Mouse (Mus musculus): Measurements from ENCODE around the gene Rab3b. TPM values are rescaled to one million over a fixed set of nuclear protein-coding genes. Genes with fewer than 3 reads are reported as not detected.

The Rab3b gene
- total and polyA plus RNA-seq, 3 experiments = 0.11 TPM; not detected in 2

DNA sequence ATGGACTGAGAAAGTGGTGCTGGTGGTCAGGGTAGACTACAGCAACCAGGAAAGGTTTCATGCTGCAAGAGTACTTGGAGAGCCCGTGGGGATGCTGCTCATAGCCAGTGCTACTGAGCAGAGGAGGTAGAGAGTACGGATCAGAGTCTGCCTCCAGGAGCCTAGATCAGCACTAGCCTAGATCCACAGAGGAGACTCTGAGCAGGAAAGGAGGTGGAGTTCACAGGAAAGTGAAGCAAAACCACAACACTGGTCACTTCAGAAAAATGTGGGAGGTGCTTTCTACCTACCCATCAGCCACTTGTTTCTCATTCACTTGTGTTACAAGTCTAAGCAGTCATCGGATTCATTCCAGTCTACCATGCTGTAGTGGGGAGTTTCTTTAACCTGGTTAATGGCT lies 80.8 kb downstream of the Rab3b start:
- DNase-seq (ENCODE audit: low read depth, low spot score) = no peak
- TF ChIP-seq USF1 (IDR thresholded peaks at IDR 0.05; ENCODE audit: low read depth, low read length) = no peak
- TF ChIP-seq CHD1 (IDR thresholded peaks at IDR 0.05; ENCODE audit: low read depth, low read length) = no peak
- no peak for TF ChIP-seq GATA1 (IDR thresholded peaks at IDR 0.05; ENCODE audit: low read depth, low read length)
- no peak for TF ChIP-seq JUND (IDR thresholded peaks at IDR 0.05; ENCODE audit: low read depth, low read length)
- TF ChIP-seq RCOR1 (IDR thresholded peaks at IDR 0.05; ENCODE audit: low read depth, low read length) = no peak
- TF ChIP-seq ZNF384 (IDR thresholded peaks at IDR 0.05; ENCODE audit: low read depth, low read length) = no peak
- no peak for TF ChIP-seq MAFK (IDR thresholded peaks at IDR 0.05; ENCODE audit: borderline replicate concordance, low read depth, low read length)
- no peak for TF ChIP-seq ETS1 (IDR thresholded peaks at IDR 0.05; ENCODE audit: low read depth, low read length)
- TF ChIP-seq POLR2A (IDR thresholded peaks at IDR 0.05; ENCODE audit: control insufficient read depth in 1 of 2, insufficient read depth in 1 of 2, low read depth in 1 of 2, low read length in 2 of 2, poor library complexity in 1 of 2) = no peak
- no peak for TF ChIP-seq TCF12 (IDR thresholded peaks at IDR 0.05; ENCODE audit: low read depth, low read length)
- no peak for TF ChIP-seq KAT2A (conservative IDR thresholded peaks at IDR 0.05; ENCODE audit: low read depth, low read length)
- TF ChIP-seq GABPA (IDR thresholded peaks at IDR 0.05; ENCODE audit: low read depth, low read length) = no peak
- TF ChIP-seq TBP (IDR thresholded peaks at IDR 0.05; ENCODE audit: low read depth, low read length) = no peak
- TF ChIP-seq E2F4 (IDR thresholded peaks at IDR 0.05; ENCODE audit: borderline replicate concordance, low read depth, low read length) = no peak
- TF ChIP-seq MXI1 (IDR thresholded peaks at IDR 0.05; ENCODE audit: low read depth, low read length) = no peak
- TF ChIP-seq ELF1 (IDR thresholded peaks at IDR 0.05; ENCODE audit: low read depth, low read length) = no peak
- TF ChIP-seq ZMIZ1 (IDR thresholded peaks at IDR 0.05; ENCODE audit: low read depth, low read length) = no peak
- H3K27ac ChIP-seq (ENCODE audit: control insufficient read depth, low read depth, low read length) = no peak overlapping the region
- no peaks in the 10 kb centered on the region for H3K9me3 ChIP-seq (replicated peaks; ENCODE audit: insufficient read depth, low read length)
- no peaks in the 10 kb centered on the region for H3K79me2 ChIP-seq (ENCODE audit: control insufficient read depth, insufficient read depth, low read length, poor library complexity)
- H3K4me3 ChIP-seq (ENCODE audit: control insufficient read depth in 1 of 2, insufficient read depth in 1 of 2, low read depth in 2 of 2, low read length in 2 of 2) = no peak overlapping the region
- H3K9ac ChIP-seq (ENCODE audit: control insufficient read depth, low read depth, low read length, poor library complexity, severe bottlenecking) = no peak overlapping the region
- peaks cover 0 to 13% of the 10 kb centered on the region in 2 experiments; a peak in 2 of 4 replicates for H3K36me3 ChIP-seq (ENCODE audit: control insufficient read depth in 1 of 2, insufficient read depth in 2 of 2, low read length in 2 of 2)
- H3K27me3 ChIP-seq (ENCODE audit: control insufficient read depth in 1 of 2, insufficient read depth in 2 of 2, low read length in 2 of 2) = no peaks in the 10 kb centered on the region; a peak in 1 of 4 replicates
- H3K4me1 ChIP-seq (ENCODE audit: control insufficient read depth in 1 of 2, insufficient read depth in 2 of 2, low read length in 2 of 2) = peaks cover 7 to 15% of the 10 kb centered on the region in 2 experiments

DNA sequence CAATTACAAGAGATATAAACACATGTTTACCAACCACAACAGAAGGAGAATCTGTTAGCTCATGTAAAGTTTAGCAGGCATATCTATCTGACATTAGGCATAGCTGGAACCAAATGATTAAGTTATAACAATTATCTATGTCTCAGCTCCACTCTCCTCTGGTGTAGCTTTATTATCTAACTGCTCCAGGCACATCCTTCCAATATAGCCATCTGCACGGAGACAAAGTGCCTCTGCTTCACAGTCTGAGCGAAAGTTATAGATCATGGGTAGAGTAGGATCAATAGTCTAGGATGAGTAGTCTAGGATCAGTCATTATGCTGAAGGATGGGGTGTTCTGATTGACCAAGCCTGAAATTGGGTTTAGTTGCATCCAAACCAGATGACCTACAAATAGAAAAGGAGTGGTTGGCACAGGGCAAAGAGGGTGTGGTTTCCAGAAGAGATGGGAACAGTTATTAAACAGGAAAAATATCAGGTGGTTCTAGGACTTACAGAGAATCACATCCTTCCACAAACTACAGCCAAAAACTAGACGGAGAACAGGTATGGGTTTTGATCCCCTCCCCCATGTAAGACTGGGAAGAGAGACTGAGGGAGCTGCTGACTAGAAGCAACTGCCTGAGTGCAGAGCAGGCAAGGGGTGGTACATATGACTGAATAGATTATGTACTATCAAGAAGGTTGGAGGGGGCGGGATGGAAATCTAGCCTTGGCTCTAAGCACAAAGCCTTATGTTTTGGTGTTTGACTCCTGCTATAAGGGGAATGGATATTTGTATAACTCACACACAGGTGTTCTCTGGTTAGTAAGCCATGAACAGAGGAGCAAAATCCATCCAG lies 82.0 kb downstream of the Rab3b start:
- no peak for TF ChIP-seq ZNF384 (IDR thresholded peaks at IDR 0.05; ENCODE audit: low read depth, low read length)
- TF ChIP-seq TCF12 (IDR thresholded peaks at IDR 0.05; ENCODE audit: low read depth, low read length) = peak; percentile 95
- TF ChIP-seq TAL1 (IDR thresholded peaks at IDR 0.05; ENCODE audit: low read length) = peak; percentile 83
- peak; percentile 69 for TF ChIP-seq ETS1 (IDR thresholded peaks at IDR 0.05; ENCODE audit: low read depth, low read length)
- peak; percentile 80 for TF ChIP-seq GATA1 (IDR thresholded peaks at IDR 0.05; ENCODE audit: low read depth, low read length)
- TF ChIP-seq CHD1 (IDR thresholded peaks at IDR 0.05; ENCODE audit: low read depth, low read length) = no peak
- peak; percentile 25; the same call in 1 of the 2 replicates for TF ChIP-seq SIN3A (IDR thresholded peaks at IDR 0.05; ENCODE audit: low read length)
- peak; percentile 82 to 92 for TF ChIP-seq EP300 (IDR thresholded peaks at IDR 0.05; ENCODE audit: low read depth in 1 of 2, low read length in 2 of 2)
- Histone ChIP-seq H3K9me3 (replicated peaks; ENCODE audit: insufficient read depth, low read length) (no peaks in the 10 kb centered on the region), H3K36me3 (ENCODE audit: control insufficient read depth in 1 of 2, insufficient read depth in 2 of 2, low read length in 2 of 2) (peaks cover 0 to 13% of the 10 kb centered on the region in 2 experiments; a peak in 2 of 4 replicates), H3K79me2 (ENCODE audit: control insufficient read depth, insufficient read depth, low read length, poor library complexity) (no peaks in the 10 kb centered on the region), H3K27ac (ENCODE audit: control insufficient read depth, low read depth, low read length) (no peak overlapping the region), H3K4me1 (ENCODE audit: control insufficient read depth in 1 of 2, insufficient read depth in 2 of 2, low read length in 2 of 2) (peaks cover 7 to 15% of the 10 kb centered on the region in 2 experiments), H3K9ac (ENCODE audit: control insufficient read depth, low read depth, low read length, poor library complexity, severe bottlenecking) (no peak overlapping the region), H3K4me3 (ENCODE audit: control insufficient read depth in 1 of 2, insufficient read depth in 1 of 2, low read depth in 2 of 2, low read length in 2 of 2) (peak overlapping the region in 1 of 2 experiments; percentile 26; a peak in 1 of 4 replicates), H3K27me3 (ENCODE audit: control insufficient read depth in 1 of 2, insufficient read depth in 2 of 2, low read length in 2 of 2) (no peaks in the 10 kb centered on the region; a peak in 1 of 4 replicates)
- peak; percentile 50 for DNase-seq (ENCODE audit: low read depth, low spot score)

Data from MEL (cell line).